Mouse (Mus musculus) granulocyte monocyte progenitor cell, adult 5-6 weeks (primary cell): Measurements from ENCODE around the gene Gm49510. TPM values are rescaled to one million over a fixed set of nuclear protein-coding genes. Genes with fewer than 3 reads are reported as not detected.

Source experiments
- ATAC-seq: replicated peaks from 2 replicates; pipeline ENCODE4 v1.8.0; 2016; ENCODE audit warnings: mild to moderate bottlenecking, moderate TSS enrichment, inconsistent platforms; ENCODE audit not compliant: poor library complexity, severe bottlenecking
- total RNA-seq, 2 experiments: library from RNA; stranded (forward) in 1 of 2; stranded (reverse) in 1 of 2; fragments of 200-712, 200-1000 nt in 1 of 2; fragments of >200 nt in 1 of 2; fragmentation: Nextera tagmentation in 1 of 2; gene quantifications; 2 replicates each; pipeline ENCODE4 v1.2.3; 2014 to 2017

Gene Gm49510
- total RNA-seq, 2 experiments from 2014 or later, result 1.1 TPM; not detected in 1

DNA sequence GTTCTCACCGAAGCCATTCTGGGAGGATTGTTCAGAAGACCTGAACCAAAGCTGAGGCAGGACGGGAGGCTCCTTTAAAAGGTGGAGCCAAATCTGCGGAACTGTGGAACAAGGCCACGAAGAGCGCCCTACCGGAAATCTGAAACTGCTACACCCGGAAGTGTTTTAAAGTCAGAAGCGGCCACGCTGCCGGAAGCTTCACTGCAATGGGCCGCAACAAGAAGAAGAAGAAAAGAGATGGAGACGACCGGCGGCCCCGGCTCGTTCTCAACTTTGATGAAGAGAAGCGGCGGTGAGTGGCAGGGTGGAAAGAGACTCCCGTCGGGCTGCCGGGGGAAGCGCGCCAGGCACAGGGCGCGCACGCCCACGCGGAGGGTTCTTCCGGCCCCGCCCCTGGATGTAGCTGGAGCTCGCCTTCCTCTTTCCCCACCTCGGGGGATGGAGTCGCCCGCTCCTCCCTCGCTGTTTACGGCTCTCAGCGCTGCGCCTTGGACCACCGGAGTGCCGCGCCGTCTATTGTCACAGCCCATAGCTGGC is 35.4 kb downstream of the Gm49510 start, which contains the start of gene Nol12:
Gene Nol12, plus strand, starts transcription at position 150 of the 537 bp plus-strand sequence.
- peak; percentile 82 for ATAC-seq

DNA sequence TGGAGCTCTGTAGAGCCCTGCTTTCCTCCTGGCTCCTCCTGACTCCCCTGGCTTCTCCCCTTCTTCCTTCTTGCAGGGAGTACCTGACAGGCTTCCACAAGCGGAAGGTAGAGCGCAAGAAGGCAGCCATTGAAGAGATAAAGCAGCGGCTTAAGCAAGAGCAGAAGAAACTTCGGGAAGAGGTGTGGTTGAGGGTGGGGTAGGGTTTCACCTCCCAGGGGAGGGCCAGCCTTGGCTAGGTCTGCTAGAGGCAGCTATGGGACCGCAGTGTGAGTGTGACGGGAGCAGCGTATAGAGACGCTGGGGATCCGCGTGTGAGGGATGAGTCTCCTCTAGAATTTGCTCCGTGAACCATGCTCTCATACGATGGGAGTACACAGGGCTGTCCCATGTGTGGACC is 36.9 kb downstream of the Gm49510 start:
- ATAC-seq, result no peak

- ATAC-seq, result no peak
Observed at GRCm38 (mm10) chr15:78937311-78937710, 37.8 kb downstream of the Gm49510 start.

DNA sequence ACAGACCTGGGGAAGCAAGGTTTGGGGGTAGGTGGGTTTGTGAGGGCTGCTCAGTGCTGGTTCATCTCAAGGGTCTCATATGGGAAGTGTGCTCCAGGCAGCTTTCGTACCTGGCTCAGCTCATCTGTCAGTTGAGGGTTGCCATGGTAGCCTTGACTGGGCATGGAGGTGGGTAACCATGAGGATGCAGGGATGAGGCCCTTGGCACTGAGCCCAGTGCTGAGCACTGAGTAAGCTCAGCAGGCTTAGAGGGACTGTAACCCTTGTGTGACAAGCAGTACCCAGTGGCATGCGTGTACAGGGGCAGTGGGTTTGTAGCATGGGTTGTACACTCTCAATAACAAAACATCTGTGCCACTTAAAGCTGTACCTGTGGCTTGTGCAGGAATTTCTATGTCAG is 38.5 kb downstream of the Gm49510 start:
- no peak for ATAC-seq

GRCm38 (mm10) chr15:78940325-78940724 is 40.9 kb downstream of the Gm49510 start:
- no peak for ATAC-seq

- ATAC-seq, result peak; percentile 57
Observed at GRCm38 (mm10) chr15:78942663-78943062, 43.2 kb downstream of the Gm49510 start.

DNA sequence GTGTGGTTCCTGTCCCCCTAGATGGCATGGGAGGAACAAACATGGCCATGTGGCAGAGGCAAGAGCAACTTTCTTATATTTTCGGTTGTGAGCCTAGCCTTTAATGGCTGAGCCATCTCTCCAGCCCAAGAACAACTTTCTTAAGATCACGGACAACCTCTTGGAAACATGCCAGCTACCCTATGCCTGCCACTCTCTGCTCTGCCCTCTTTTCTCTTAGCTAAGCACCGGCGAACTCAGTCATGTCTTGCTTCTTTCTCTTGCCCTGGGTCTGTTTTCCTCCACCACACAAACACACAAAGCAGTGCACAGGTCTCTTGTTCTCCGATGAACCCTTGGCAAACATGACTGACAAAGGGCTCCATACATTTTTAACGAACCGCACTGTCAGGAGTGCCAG is 46.8 kb downstream of the Gm49510 start:
- no peak for ATAC-seq

DNA sequence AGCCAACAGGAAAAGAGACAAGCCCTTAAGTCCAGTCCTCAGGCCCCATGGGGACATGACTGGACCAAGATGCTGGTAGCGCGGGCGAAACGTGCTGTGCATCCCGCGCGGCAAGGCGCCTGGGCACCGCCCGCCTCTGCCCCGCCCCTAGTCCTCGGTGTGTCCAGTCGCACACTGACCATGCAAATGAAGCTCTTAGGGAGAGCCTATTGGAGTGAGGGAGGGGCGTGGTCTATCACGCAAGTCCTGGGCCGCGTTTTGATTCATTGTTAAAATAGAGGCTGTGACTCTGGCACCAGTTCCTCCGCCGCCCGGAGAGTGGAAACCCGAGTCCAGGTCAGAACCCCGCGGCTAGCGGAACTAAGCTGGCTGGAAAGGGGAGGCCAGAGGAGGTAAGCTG is 48.2 kb downstream of the Gm49510 start, which contains the start of gene Triobp:
Gene Triobp, plus strand, starts transcription at position 68 of the 400 bp plus-strand sequence.
- peak; percentile 96 for ATAC-seq

DNA sequence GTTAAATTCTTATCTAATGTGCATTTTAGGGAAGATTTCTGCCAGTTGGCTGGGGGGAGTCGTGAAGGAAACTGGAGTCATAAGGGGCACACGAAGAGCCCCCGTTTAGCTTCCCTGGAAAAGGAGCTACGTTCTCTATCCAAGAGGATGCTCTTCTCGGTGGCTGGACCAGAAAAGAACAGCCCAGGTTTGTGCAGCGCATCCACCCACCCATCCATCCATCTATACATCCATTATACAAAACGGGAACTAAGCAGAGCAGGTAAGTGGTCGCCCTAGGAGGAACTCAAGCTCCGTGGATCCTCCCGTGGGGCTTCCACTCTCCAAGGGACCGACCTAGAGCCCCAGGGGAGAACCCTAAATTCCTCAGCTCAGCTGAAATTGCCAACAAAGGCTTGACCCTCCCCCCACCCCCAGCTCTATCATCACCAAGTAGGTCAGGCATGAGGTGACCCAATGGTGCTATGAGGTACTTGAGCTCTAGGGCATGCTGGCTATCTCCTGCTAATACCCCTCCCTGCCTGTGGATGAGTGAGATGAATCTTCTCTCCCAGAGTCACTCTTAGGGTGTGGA is 48.8 kb downstream of the Gm49510 start:
- no peak for ATAC-seq

- no peak for ATAC-seq
Observed at GRCm38 (mm10) chr15:78948883-78949282, 49.4 kb downstream of the Gm49510 start.

DNA sequence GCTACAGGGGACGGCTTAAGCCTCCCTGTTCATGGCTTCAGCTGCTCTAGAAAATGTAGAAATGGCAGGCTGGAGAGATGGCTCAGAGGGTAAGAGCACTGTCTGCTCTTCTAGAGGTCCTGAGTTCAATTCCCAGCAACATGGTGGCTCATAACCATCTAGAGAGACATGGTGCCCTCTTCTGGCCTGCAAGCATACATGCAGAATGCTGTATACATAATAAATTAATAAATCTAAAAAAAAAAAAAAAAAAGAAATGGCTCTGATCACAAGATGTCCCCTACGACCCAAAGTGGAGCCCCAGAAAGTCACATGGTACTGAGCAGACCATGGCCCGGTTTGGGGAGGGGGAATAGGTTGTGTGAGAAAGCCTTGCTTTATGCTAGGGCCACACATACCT is 56.2 kb downstream of the Gm49510 start:
- ATAC-seq, result no peak

DNA sequence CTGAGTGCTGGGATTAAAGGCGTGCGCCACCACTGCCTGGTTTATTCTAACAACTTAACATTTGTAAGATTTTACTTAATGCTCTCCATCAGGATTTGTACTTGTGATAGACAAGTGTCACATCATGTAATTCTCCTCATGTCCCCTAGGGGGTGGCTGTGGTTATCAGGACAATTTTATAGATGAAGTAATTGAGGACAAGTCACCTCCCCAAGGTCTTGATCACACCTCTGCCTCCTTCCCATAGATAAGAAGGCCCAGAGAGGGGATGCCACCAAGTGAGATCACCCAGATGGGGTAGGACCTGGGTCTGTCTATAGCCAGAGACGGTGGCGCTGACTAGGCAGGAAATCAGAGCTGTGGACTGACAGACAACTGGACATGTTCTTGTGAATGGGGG is 56.9 kb downstream of the Gm49510 start:
- peak; percentile 35 for ATAC-seq

DNA sequence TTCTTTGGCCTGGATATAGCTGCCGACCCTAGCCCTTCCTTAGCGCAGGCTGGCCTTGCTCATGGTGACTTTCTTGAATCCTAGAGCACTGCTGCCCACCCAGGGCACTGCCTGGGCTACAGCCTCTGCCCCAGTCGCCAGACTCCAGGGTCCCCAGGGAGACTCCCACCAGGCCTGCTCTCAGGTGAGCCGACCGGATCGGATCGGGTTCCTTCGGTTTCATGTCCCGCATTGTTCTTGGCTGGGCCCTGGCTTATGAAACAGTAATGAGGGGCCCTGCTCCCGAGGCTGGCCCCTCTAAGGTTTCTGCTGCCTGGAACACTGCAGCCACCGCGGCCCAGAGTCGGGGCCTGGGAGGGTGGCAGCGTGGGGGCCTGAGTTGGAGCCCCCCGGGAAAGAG is 57.6 kb downstream of the Gm49510 start:
- no peak for ATAC-seq

DNA sequence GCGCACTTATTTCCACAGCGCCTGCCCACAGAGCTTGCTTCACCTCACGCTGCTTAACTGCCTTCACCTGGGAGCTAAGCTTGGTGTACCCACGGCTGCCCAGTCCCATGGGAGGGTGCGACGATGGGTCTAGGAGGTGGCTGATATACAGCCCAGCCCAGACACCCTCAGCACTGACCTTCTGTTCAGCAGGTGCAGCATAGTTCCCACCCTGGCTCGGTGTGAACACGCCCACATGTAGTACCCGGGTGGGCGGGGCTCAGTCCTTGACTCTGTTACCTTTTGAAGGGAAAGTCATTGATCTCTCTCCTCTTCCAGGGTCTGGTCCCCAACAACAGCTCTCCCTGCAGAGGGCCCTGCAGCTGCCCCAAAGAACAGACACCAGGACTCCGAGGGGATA is 60.1 kb downstream of the Gm49510 start:
- no peak for ATAC-seq

DNA sequence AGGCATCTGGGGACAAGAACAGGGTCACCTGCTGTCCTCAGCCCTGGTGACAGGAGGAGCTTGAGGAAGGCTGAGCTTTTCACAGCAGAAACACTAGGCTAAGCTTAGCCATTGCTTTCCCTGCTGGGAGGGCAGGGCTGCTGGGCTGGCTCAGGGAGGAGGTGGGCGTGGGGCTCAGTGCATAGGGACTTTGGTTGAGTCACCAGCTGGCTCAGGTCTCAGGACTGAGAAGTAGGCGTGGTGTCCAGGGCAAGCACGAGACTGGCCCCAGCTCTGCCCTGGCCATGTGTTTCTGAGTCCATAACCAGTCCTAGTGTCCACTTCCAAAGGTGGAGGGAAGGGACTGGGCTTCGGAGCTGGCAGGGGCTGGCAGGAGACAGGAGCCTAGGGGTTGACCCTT is 60.6 kb downstream of the Gm49510 start:
- ATAC-seq, result no peak

GRCm38 (mm10) chr15:78962885-78963284 is 63.4 kb downstream of the Gm49510 start:
- peak; percentile 80 for ATAC-seq

Other genes starting within 250 kb of the Gm49510 start
- not detected in 2 replicates for gene Elfn2, start 180.9 kb upstream of the Gm49510 start, total RNA-seq (2014; fragmentation: Nextera tagmentation)
- gene Elfn2, start 180.9 kb upstream of the Gm49510 start, total RNA-seq (2017), result not detected in 2 replicates
- gene Mfng, start 126.2 kb upstream of the Gm49510 start, total RNA-seq (2014; fragmentation: Nextera tagmentation), result 31.2 and 34.9 TPM in 2 replicates
- 4.5 and 8.2 TPM in 2 replicates for gene Mfng, start 126.2 kb upstream of the Gm49510 start, total RNA-seq (2017)
- not detected in 2 replicates for gene Card10, start 96.6 kb upstream of the Gm49510 start, total RNA-seq (2014; fragmentation: Nextera tagmentation)
- gene Card10, start 96.6 kb upstream of the Gm49510 start, total RNA-seq (2017), result 0.22 TPM in 1 of 2 replicates, not detected in the other
- gene Cdc42ep1, start 57.0 kb upstream of the Gm49510 start, total RNA-seq (2014; fragmentation: Nextera tagmentation), result not detected in 2 replicates
- not detected in 2 replicates for gene Cdc42ep1, start 57.0 kb upstream of the Gm49510 start, total RNA-seq (2017)
- not detected in 2 replicates for gene Lgals2, start 44.1 kb upstream of the Gm49510 start, total RNA-seq (2014; fragmentation: Nextera tagmentation)
- gene Lgals2, start 44.1 kb upstream of the Gm49510 start, total RNA-seq (2017), result not detected in 2 replicates
- gene Gga1, start 22.5 kb upstream of the Gm49510 start, total RNA-seq (2014; fragmentation: Nextera tagmentation), result 46.3 and 48.6 TPM in 2 replicates
- gene Gga1, start 22.5 kb upstream of the Gm49510 start, total RNA-seq (2017), result 13.9 and 17.6 TPM in 2 replicates
- 58.0 and 70.8 TPM in 2 replicates for gene Sh3bp1, start 101 bp downstream of the Gm49510 start, total RNA-seq (2014; fragmentation: Nextera tagmentation)
- 19.3 and 29.4 TPM in 2 replicates for gene Sh3bp1, start 101 bp downstream of the Gm49510 start, total RNA-seq (2017)
- gene Pdxp, start 14.3 kb downstream of the Gm49510 start, total RNA-seq (2014; fragmentation: Nextera tagmentation), result 10.6 and 19.8 TPM in 2 replicates
- gene Pdxp, start 14.3 kb downstream of the Gm49510 start, total RNA-seq (2017), result 4.0 and 6.4 TPM in 2 replicates
- gene Lgals1, start 27.1 kb downstream of the Gm49510 start, total RNA-seq (2014; fragmentation: Nextera tagmentation), result 677 and 745 TPM in 2 replicates
- 746 and 991 TPM in 2 replicates for gene Lgals1, start 27.1 kb downstream of the Gm49510 start, total RNA-seq (2017)
- 34.4 and 60.8 TPM in 2 replicates for gene Nol12, start 35.3 kb downstream of the Gm49510 start, total RNA-seq (2014; fragmentation: Nextera tagmentation)
- 20.1 and 30.7 TPM in 2 replicates for gene Nol12, start 35.3 kb downstream of the Gm49510 start, total RNA-seq (2017)
- 44.7 and 55.4 TPM in 2 replicates for gene Triobp, start 48.1 kb downstream of the Gm49510 start, total RNA-seq (2014; fragmentation: Nextera tagmentation)
- gene Triobp, start 48.1 kb downstream of the Gm49510 start, total RNA-seq (2017), result 20.6 and 32.3 TPM in 2 replicates
- gene H1f0, start 128.8 kb downstream of the Gm49510 start, total RNA-seq (2014; fragmentation: Nextera tagmentation), result 10.6 and 17.0 TPM in 2 replicates
- gene H1f0, start 128.8 kb downstream of the Gm49510 start, total RNA-seq (2017), result 19.6 and 24.4 TPM in 2 replicates
- 0.73 TPM in 1 of 2 replicates, not detected in the other for gene Galr3, start 142.2 kb downstream of the Gm49510 start, total RNA-seq (2014; fragmentation: Nextera tagmentation)
- 0.65 and 2.1 TPM in 2 replicates for gene Galr3, start 142.2 kb downstream of the Gm49510 start, total RNA-seq (2017)
- 14.5 and 21.9 TPM in 2 replicates for gene Ankrd54, start 163.2 kb downstream of the Gm49510 start, total RNA-seq (2014; fragmentation: Nextera tagmentation)
- 14.0 and 20.8 TPM in 2 replicates for gene Ankrd54, start 163.2 kb downstream of the Gm49510 start, total RNA-seq (2017)
- 228 and 235 TPM in 2 replicates for gene Eif3l, start 175.5 kb downstream of the Gm49510 start, total RNA-seq (2014; fragmentation: Nextera tagmentation)
- gene Eif3l, start 175.5 kb downstream of the Gm49510 start, total RNA-seq (2017), result 310 and 312 TPM in 2 replicates
- gene Micall1, start 209.2 kb downstream of the Gm49510 start, total RNA-seq (2014; fragmentation: Nextera tagmentation), result 7.6 and 13.5 TPM in 2 replicates
- gene Micall1, start 209.2 kb downstream of the Gm49510 start, total RNA-seq (2017), result 4.1 and 7.1 TPM in 2 replicates
- 60.5 and 134 TPM in 2 replicates for gene Polr2f, start 241.3 kb downstream of the Gm49510 start, total RNA-seq (2014; fragmentation: Nextera tagmentation)
- 91.1 and 113 TPM in 2 replicates for gene Polr2f, start 241.3 kb downstream of the Gm49510 start, total RNA-seq (2017)
- gene 1700088E04Rik, start 241.6 kb downstream of the Gm49510 start, total RNA-seq (2014; fragmentation: Nextera tagmentation), result not detected in 2 replicates
- gene 1700088E04Rik, start 241.6 kb downstream of the Gm49510 start, total RNA-seq (2017), result not detected in 2 replicates